Mouse (Mus musculus) stomach, embryonic 15.5 days (tissue): Measurements from ENCODE around the gene Rcn3. TPM values are rescaled to one million over a fixed set of nuclear protein-coding genes. Genes with fewer than 3 reads are reported as not detected.

Experiments
- ATAC-seq: fragments of 200-750 bp; cut with Nextera tagmentation; 2 replicates; pipeline ENCODE4 v1.8.0; 2017; ENCODE audit warnings: low read depth, moderate number of reproducible peaks, moderate TSS enrichment; ENCODE audit not compliant: insufficient read depth, low FRiP score
- H3K27ac ChIP-seq: fragments of 300-500 bp; sonication (generic); 2 replicates; pipeline ENCODE4 v1.5.1; 2015; ENCODE audit warnings: mild to moderate bottlenecking, inconsistent platforms
- H3K27me3 ChIP-seq: fragments of 300-500 bp; sonication (generic); replicated peaks from 2 replicates; pipeline ENCODE4 v1.6.1; 2015; ENCODE audit warnings: inconsistent platforms
- H3K36me3 ChIP-seq: fragments of 300-500 bp; sonication (generic); 2 replicates; pipeline ENCODE4 v1.6.1; 2015; ENCODE audit warnings: inconsistent platforms
- H3K4me1 ChIP-seq: fragments of 300-500 bp; sonication (generic); 2 replicates; pipeline ENCODE4 v1.6.1; 2015; ENCODE audit warnings: inconsistent platforms
- H3K4me2 ChIP-seq: fragments of 300-500 bp; sonication (generic); 2 replicates; pipeline ENCODE4 v1.6.1; 2015; ENCODE audit warnings: mild to moderate bottlenecking, inconsistent platforms
- H3K4me3 ChIP-seq: fragments of 300-500 bp; sonication (generic); replicated peaks from 2 replicates; pipeline ENCODE4 v1.5.1; 2015; ENCODE audit warnings: inconsistent platforms
- H3K9ac ChIP-seq: fragments of 300-500 bp; sonication (generic); 2 replicates; pipeline ENCODE4 v1.6.1; 2015; ENCODE audit warnings: inconsistent platforms
- H3K9me3 ChIP-seq: fragments of 300-500 bp; sonication (generic); 2 replicates; pipeline ENCODE4 v1.6.1; 2016; ENCODE audit warnings: inconsistent platforms
- WGBS: fragments of 180-500 bp; shearing (Covaris S2); methylation state at CpG from one replicate; pipeline ENCODE4 v1.1.7; 2015; 5-methylcytosine and 5-hydroxymethylcytosine counted together
- polyA plus RNA-seq: library from polyadenylated mRNA; unstranded; fragments of >200 nt; fragmentation: Nextera tagmentation; extraction: Ambion mirVana; gene quantifications from 2 replicates; pipeline ENCODE4 v1.2.1, GENCODE M21; 2015

The Rcn3 gene
- polyA plus RNA-seq, 1 experiment from 2014 or later, result 320 TPM

DNA sequence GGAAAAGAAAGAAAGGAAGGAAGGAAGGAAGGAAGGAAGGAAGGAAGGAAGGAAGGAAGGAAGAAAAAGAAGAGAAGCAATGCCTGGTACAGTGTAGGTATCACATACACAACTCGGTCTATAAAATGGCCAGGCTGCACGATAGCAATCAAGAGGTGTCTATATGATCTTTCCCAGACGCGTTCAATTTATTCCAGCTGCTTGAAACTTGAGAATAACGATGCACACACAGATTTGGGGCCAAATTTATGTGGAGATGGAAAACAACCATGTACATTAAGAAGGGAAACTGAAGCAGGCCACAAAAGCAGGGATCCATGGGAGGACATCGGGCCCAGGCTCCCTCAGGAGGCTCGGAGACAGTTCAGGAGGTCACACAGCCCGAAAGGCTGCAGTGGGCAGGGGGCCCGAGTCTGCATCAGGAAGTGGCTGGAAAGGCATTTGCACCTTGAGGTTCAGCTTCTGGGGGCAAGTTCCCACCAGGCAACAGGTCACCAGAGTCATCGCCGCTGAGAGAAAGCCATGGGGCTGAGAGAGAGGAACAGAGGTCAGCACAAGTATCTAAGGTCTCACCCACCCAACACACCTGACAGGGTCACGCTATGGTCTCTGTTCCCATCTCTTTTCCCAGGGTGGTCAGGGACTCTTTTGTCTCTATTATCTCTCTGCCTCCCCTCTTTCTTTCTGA lies 951 bp upstream of the Rcn3 start:
- H3K9me3 ChIP-seq, result no peaks in the 10 kb centered on the region
- H3K27ac ChIP-seq, result peak overlapping the region; percentile 84
- H3K4me1 ChIP-seq, result peaks cover 14% of the 10 kb centered on the region; the same call in 1 of the 2 replicates
- no peak for ATAC-seq
- 0 out of 2 replicates have a peak, but pooled peaks cover 6% of the 10 kb centered on the region for H3K36me3 ChIP-seq
- 45% methylated on average over 12 of the region's 12 CpGs for whole genome bisulfite sequencing
- H3K4me3 ChIP-seq, result no peak overlapping the region; the same call in 1 of the 2 replicates
- no peaks in the 10 kb centered on the region for H3K27me3 ChIP-seq
- no peak overlapping the region for H3K9ac ChIP-seq
- peak overlapping the region; percentile 21; the same call in 1 of the 2 replicates for H3K4me2 ChIP-seq

DNA sequence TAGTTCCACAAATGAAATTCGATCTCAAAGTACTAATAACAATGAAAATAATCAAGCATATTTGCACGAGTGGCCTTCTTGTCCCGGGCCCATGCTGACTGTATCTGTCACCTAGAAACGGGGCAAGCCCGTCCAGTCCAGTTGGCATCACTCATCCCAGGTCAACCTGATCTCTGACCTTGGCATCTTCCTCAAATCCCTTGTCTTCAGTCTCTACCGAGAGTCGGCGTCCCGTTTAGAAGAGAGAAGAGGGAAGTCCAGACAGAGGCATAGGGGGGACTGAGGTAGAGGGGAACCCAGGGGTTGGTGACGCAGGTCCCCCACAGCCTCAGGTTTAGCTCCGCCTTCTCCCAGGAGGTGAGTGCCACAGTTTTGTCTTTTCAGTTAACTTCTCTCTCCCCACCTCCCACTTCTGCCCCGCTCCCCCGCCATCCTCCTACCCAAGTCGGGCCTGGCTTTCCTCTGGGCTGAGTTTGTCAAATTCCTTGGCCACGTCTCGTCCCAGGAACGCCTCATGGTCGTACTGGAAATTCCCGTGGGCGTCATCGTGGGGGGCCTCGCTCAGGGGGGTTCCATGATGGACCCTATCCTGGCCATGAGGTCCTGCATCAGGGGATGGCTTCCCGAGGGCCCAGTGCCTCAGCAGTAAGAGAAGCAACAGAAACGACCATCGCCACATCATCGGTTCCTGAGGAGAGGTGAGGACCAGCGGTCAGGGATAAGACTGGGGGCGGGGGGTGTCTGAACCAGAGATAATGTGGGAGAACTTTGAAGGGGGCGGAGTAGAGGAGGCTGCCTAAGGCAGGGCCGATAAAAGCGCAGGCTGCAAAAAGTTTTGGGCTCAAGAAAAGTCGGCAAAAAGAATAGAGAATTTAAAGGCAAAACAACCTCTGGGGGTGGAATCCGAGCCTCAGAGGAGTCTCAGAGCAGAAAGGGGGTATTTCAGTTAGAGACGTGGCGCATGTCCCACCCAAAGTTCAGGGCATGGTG lies 725 bp downstream of the Rcn3 start:
- Histone ChIP-seq H3K9ac (peak overlapping the region; percentile 46), H3K27me3 (no peaks in the 10 kb centered on the region), H3K4me1 (peaks cover 14% of the 10 kb centered on the region; the same call in 1 of the 2 replicates), H3K4me2 (peak overlapping the region; percentile 63), H3K9me3 (no peaks in the 10 kb centered on the region), H3K4me3 (peak overlapping the region; percentile 55), H3K36me3 (peaks cover 15% of the 10 kb centered on the region; the same call in 1 of the 2 replicates), H3K27ac (peak overlapping the region; percentile 86)
- 9% methylated on average over 35 of the region's 35 CpGs for WGBS
- ATAC-seq, result 0 out of 2 replicates have a peak, but pooled peaks have one; percentile 19

DNA sequence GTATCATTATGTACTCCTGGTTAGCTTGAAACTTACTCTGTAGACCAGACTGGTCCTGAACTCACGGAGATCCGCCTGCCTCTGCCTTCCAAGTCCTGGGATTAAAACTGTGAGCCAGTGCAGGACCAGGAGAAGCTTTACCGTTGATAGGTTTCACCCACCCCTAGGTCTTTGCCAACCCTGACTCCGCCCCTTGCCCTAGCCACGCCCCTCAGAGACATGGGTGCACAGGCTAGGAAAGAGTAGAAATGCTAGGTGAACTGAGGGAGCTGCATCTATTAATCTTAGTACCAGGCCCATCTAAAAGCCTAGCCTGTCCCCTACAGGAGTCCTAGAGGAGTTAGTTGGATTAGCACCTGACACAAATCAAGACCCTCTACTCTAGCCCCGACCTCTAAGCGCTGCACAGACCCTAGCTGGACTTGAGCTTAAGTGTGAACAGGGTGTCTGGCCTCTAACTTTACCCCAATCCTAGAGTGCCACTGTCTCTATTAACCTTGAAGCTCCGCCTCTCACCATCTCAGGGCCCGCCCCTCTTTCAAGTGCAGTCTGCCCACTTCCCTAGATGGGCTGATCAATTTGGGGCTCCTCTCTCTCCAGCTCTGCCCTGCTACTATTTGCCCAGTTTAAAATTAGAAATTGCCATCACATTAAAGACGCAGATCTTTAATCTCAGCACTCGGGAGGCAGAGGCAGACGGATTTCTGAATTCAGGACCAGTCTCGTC lies 1.6 kb downstream of the Rcn3 start:
- Histone ChIP-seq H3K9ac (no peak overlapping the region), H3K9me3 (no peaks in the 10 kb centered on the region), H3K4me3 (peak overlapping the region; percentile 55), H3K27me3 (no peaks in the 10 kb centered on the region), H3K27ac (peak overlapping the region; percentile 86; the same call in 1 of the 2 replicates), H3K4me2 (peak overlapping the region; percentile 63), H3K36me3 (peaks cover 23% of the 10 kb centered on the region; the same call in 1 of the 2 replicates), H3K4me1 (peaks cover 14% of the 10 kb centered on the region; the same call in 1 of the 2 replicates)
- no peak for ATAC-seq
- 73% methylated on average over 13 of the region's 13 CpGs for whole genome bisulfite sequencing

GRCm38 (mm10) chr7:45088597-45088996 lies 3.4 kb downstream of the Rcn3 start:
- Histone ChIP-seq H3K27ac (no peak overlapping the region), H3K4me1 (peaks cover 14% of the 10 kb centered on the region; the same call in 1 of the 2 replicates), H3K36me3 (peaks cover 34% of the 10 kb centered on the region; the same call in 1 of the 2 replicates), H3K9me3 (no peaks in the 10 kb centered on the region), H3K27me3 (no peaks in the 10 kb centered on the region), H3K9ac (no peak overlapping the region), H3K4me3 (no peak overlapping the region), H3K4me2 (no peak overlapping the region)
- 91% methylated on average over 17 of the region's 17 CpGs for WGBS
- ATAC-seq, result no peak

DNA sequence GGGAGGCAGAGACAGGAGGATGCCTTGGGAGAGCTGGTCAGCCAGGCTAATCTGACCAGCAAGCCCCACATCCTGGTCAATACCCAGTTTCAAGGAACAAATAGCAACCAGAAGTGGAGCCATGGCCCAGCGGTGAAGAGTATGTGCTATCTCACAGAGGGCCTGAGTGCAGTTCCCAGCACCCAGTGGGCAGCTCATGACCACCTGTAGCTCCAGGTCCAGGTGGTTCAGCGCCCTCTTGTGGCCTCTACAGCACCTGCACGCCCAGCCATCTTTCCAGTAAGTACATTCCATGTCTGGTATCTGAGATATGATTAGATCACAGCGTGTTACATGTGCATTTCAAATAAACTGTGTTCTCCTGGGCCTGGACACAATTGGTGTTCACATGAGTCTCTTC lies 5.9 kb downstream of the Rcn3 start:
- Histone ChIP-seq H3K4me2 (no peak overlapping the region), H3K27ac (no peak overlapping the region), H3K27me3 (no peaks in the 10 kb centered on the region), H3K9me3 (no peaks in the 10 kb centered on the region), H3K9ac (no peak overlapping the region), H3K4me1 (0 out of 2 replicates have a peak, but pooled peaks cover 14% of the 10 kb centered on the region), H3K36me3 (peaks cover 40% of the 10 kb centered on the region; the same call in 1 of the 2 replicates), H3K4me3 (no peak overlapping the region)
- WGBS, result 80% methylated on average over 4 of the region's 4 CpGs
- no peak for ATAC-seq

GRCm38 (mm10) chr7:45083300-45083890 lies 8.6 kb downstream of the Rcn3 start:
- 81% methylated on average over 22 of the region's 22 CpGs for WGBS
- peaks cover 38% of the 10 kb centered on the region; the same call in 1 of the 2 replicates for H3K36me3 ChIP-seq
- no peak for ATAC-seq

DNA sequence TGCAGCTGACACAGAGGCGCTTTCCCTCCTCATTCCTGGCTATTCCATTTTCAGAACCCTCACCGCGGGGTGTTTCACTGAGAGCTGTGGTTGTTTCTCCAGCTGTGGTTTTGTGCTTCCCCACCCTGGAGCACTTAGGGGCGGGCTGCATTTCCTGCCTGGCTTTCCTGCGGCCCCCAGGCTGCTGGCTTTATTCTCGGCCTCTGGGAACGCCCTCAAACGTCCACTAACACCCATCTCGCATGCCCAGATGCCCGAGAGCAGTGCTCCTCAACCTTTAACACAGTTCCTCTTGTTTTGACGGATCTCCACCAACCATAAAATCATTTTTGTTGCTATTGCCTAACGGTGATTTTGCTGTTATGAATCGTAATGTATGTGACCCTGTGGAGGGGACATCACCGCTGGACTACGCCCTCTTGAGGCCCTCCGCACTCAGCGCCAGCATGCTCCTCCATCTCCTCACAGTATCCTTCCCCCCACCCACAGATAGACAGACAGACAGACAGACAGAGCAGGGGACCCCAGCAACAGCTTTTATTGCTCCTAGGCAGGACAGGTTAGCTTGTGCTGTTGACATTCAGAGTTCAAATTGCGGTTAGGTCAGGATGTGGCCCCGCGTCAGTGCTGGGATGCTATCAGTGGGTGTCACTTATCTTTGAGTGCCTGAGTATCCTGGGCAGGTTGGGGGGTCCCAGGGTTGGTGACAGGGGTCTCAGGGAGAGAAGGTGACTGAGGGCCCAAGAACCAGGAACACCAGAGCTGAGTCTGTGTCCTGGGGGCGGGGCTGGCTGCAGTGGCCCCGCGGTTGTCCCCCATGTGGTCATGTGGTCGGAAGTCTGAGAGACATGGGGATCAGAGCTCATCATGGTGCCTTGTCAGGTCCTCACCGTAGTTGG lies 9.4 kb downstream of the Rcn3 start:
- peaks cover 33% of the 10 kb centered on the region; the same call in 1 of the 2 replicates for H3K36me3 ChIP-seq

More at GRCm38 (mm10) chr7:45083300-45083890, 8.6 kb downstream of the Rcn3 start:
- Histone ChIP-seq H3K9ac (no peak overlapping the region), H3K27ac (no peak overlapping the region), H3K27me3 (no peaks in the 10 kb centered on the region), H3K9me3 (no peaks in the 10 kb centered on the region), H3K4me2 (no peak overlapping the region; the same call in none of the 2 replicates), H3K4me3 (no peak overlapping the region), H3K4me1 (peaks cover 13% of the 10 kb centered on the region; the same call in 1 of the 2 replicates)

DNA sequence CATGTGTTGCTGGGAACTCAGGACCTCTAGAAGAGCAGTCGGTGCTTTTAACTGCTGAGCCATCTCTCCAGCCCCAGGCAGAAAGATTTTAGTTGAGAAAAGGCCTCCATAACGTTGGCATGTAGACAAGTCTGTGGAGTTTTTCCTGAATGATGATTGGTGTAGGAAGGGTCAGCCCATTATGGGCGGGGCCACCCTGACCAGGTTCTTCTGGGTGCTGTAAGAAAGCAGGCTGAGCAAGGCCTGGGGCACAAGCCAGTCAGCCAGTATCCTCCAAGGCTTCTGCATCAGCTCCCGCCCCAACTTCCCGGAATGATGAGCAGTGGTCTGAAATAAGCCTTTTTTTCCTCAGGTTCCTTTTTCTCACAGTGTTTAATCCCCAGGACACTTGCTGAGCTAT lies 11.0 kb downstream of the Rcn3 start:
- Histone ChIP-seq H3K27ac (no peak overlapping the region; the same call in 1 of the 2 replicates), H3K36me3 (peaks cover 26% of the 10 kb centered on the region; the same call in 1 of the 2 replicates), H3K9ac (no peak overlapping the region), H3K27me3 (no peaks in the 10 kb centered on the region), H3K4me3 (no peak overlapping the region), H3K4me2 (no peak overlapping the region), H3K4me1 (peaks cover 13% of the 10 kb centered on the region; the same call in 1 of the 2 replicates), H3K9me3 (no peaks in the 10 kb centered on the region)
- no peak for ATAC-seq
- WGBS, result 56% methylated on average over 5 of the region's 5 CpGs

More for the DNA sequence above, 9.4 kb downstream of the Rcn3 start:
- WGBS, result 66% methylated on average over 25 of the region's 25 CpGs
- H3K27me3 ChIP-seq, result no peaks in the 10 kb centered on the region
- H3K4me3 ChIP-seq, result no peak overlapping the region
- peak overlapping the region; percentile 55 for H3K27ac ChIP-seq
- H3K4me2 ChIP-seq, result peak overlapping the region; percentile 13
- no peak for ATAC-seq
- H3K9me3 ChIP-seq, result no peaks in the 10 kb centered on the region
- peaks cover 13% of the 10 kb centered on the region; the same call in 1 of the 2 replicates for H3K4me1 ChIP-seq
- no peak overlapping the region for H3K9ac ChIP-seq

GRCm38 (mm10) chr7:45079856-45080255 lies 12.2 kb downstream of the Rcn3 start:
- H3K4me3 ChIP-seq, result no peak overlapping the region
- H3K4me1 ChIP-seq, result peaks cover 16% of the 10 kb centered on the region; the same call in 1 of the 2 replicates
- no peaks in the 10 kb centered on the region for H3K27me3 ChIP-seq
- peak; percentile 57; the same call in 1 of the 2 replicates for ATAC-seq
- H3K9me3 ChIP-seq, result no peaks in the 10 kb centered on the region
- H3K36me3 ChIP-seq, result peaks cover 21% of the 10 kb centered on the region; the same call in 1 of the 2 replicates
- no peak overlapping the region for H3K4me2 ChIP-seq
- H3K27ac ChIP-seq, result no peak overlapping the region
- H3K9ac ChIP-seq, result no peak overlapping the region
- WGBS, result 1% methylated on average over 10 of the region's 10 CpGs

GRCm38 (mm10) chr7:45078513-45078912 lies 13.5 kb downstream of the Rcn3 start:
- Histone ChIP-seq H3K9me3 (no peaks in the 10 kb centered on the region), H3K4me1 (peaks cover 17% of the 10 kb centered on the region; the same call in 1 of the 2 replicates), H3K9ac (no peak overlapping the region), H3K4me2 (no peak overlapping the region), H3K27me3 (no peaks in the 10 kb centered on the region), H3K27ac (no peak overlapping the region), H3K36me3 (peaks cover 12% of the 10 kb centered on the region; the same call in 1 of the 2 replicates), H3K4me3 (no peak overlapping the region)
- ATAC-seq, result no peak
- 24% methylated on average over 9 of the region's 9 CpGs for WGBS
